Mouse (Mus musculus) small intestine, adult 2 months (tissue): ENCODE results near the gene Rap2a. TPM values are rescaled to one million over a fixed set of nuclear protein-coding genes. Genes with fewer than 3 reads are reported as not detected.

Experiments
- H3K27ac ChIP-seq: fragments of 200-500 bp; 2 replicates; pipeline ENCODE4 v1.5.1; 2012; ENCODE audit warnings: low read depth, low read length, control low read depth, inconsistent platforms; ENCODE audit not compliant: insufficient read depth
- H3K27me3 ChIP-seq: fragments of 200-500 bp; 2 replicates; pipeline ENCODE4 v1.6.1; 2012; ENCODE audit warnings: mild to moderate bottlenecking, moderate library complexity, low read length, inconsistent platforms; ENCODE audit not compliant: control insufficient read depth, insufficient read depth
- H3K36me3 ChIP-seq: fragments of 200-500 bp; 2 replicates; pipeline ENCODE4 v1.6.1; 2012; ENCODE audit warnings: mild to moderate bottlenecking, low read length, control low read depth, inconsistent platforms; ENCODE audit not compliant: control insufficient read depth, insufficient read depth
- H3K4me1 ChIP-seq: fragments of 200-500 bp; 2 replicates; pipeline ENCODE4 v1.6.1; 2012; ENCODE audit warnings: low read length, inconsistent platforms, mixed read lengths; ENCODE audit not compliant: control insufficient read depth, insufficient read depth, insufficient read length
- H3K4me3 ChIP-seq: fragments of 200-500 bp; 2 replicates; pipeline ENCODE4 v1.5.1; 2012; ENCODE audit warnings: low read depth, mild to moderate bottlenecking, control low read depth, inconsistent platforms, low read length, moderate library complexity
- CTCF ChIP-seq: fragments of 200-500 bp; IDR thresholded peaks from 2 replicates; pipeline ENCODE4 v1.5.1; 2012; ENCODE audit warnings: low read depth, mild to moderate bottlenecking, control low read depth, inconsistent platforms, low read length, moderate library complexity, mixed read lengths; ENCODE audit not compliant: insufficient replicate concordance, insufficient read length; ENCODE audit errors: extremely low read depth
- POLR2A ChIP-seq: fragments of 200-500 bp; IDR thresholded peaks from 2 replicates; pipeline ENCODE4 v1.6.1; 2012; ENCODE audit warnings: low read depth, mild to moderate bottlenecking, control low read depth, inconsistent platforms, low read length, moderate library complexity
- WGBS: fragments of 180-500 bp; shearing (Covaris S2); methylation state at CpG from one replicate; pipeline ENCODE4 v1.1.7; 2018; 5-methylcytosine and 5-hydroxymethylcytosine counted together
- polyA plus RNA-seq: library from polyadenylated mRNA; depleted of rRNA; stranded (reverse); fragments of >200 nt; gene quantifications from 2 replicates; pipeline ENCODE4 v1.2.3, GENCODE M21; 2012

The Rap2a gene
- polyA plus RNA-seq, 1 experiment, result 13.3 TPM

- H3K36me3 ChIP-seq, result no peaks in the 10 kb centered on the region
- WGBS, result 64% methylated on average over 1 of the region's 1 CpGs
- no peak overlapping the region for H3K4me3 ChIP-seq
- H3K27me3 ChIP-seq, result no peaks in the 10 kb centered on the region
- H3K4me1 ChIP-seq, result no peaks in the 10 kb centered on the region
- no peak overlapping the region for H3K27ac ChIP-seq
- TF ChIP-seq CTCF, result no peak
- TF ChIP-seq POLR2A, result no peak
These were observed 41.7 kb downstream of the Rap2a start for GRCm38 (mm10) chr14:120519921-120520320.

DNA sequence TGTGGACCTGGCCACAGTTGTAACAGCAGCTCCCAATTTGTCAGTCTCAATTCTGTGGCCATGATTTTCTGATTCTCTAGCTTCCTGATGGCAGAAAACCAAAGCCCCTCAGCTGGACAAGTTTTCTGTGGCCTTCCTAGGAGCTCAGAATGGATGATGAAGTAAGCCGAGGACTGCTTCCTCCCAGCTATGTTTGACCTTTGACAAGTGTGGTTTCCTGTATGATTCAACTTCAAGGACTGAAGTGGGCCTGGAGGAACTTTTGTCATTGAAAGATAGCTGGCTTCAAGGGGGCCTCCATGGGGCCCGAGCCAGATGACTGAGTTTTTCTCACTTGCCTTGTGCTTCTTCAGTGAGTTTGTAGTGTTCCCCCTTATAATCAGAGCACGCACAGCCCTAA is 42.6 kb downstream of the Rap2a start:
- no peak for TF ChIP-seq CTCF
- TF ChIP-seq POLR2A, result no peak
- Histone ChIP-seq H3K4me1 (no peaks in the 10 kb centered on the region), H3K27me3 (no peaks in the 10 kb centered on the region), H3K4me3 (no peak overlapping the region), H3K27ac (no peak overlapping the region), H3K36me3 (no peaks in the 10 kb centered on the region)
- WGBS, result 57% methylated on average over 3 of the region's 3 CpGs

DNA sequence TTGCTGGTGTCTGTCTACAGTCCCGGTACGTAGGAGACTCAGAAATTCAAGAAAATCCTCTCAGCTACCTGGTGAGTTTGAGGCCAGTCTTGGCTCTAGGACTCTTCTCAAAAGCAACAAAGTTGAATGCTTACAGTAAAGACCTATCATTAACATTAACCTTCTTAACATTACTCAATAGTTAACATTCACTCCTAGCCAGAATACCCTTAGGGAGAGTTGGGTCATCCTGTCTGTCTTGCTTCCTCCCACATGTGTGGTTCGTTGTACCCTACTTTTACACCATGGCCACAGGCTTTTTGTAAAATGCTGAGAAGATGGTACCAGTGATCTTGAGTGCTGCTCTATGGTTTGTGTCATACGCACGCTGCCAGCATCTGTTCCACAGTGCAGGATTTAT is 45.1 kb downstream of the Rap2a start:
- H3K27ac ChIP-seq, result no peak overlapping the region
- 95% methylated on average over 5 of the region's 5 CpGs for WGBS
- no peak overlapping the region for H3K4me3 ChIP-seq
- TF ChIP-seq POLR2A (no peak), CTCF (no peak)
- no peaks in the 10 kb centered on the region for H3K4me1 ChIP-seq
- no peaks in the 10 kb centered on the region for H3K36me3 ChIP-seq
- H3K27me3 ChIP-seq, result no peaks in the 10 kb centered on the region

- no peaks in the 10 kb centered on the region for H3K36me3 ChIP-seq
- H3K27ac ChIP-seq, result no peak overlapping the region
- H3K27me3 ChIP-seq, result no peaks in the 10 kb centered on the region
- no peaks in the 10 kb centered on the region for H3K4me1 ChIP-seq
- H3K4me3 ChIP-seq, result no peak overlapping the region
- TF ChIP-seq CTCF, result no peak
- 66% methylated on average over 2 of the region's 2 CpGs for WGBS
These were observed 47.4 kb downstream of the Rap2a start for GRCm38 (mm10) chr14:120525644-120526043.

DNA sequence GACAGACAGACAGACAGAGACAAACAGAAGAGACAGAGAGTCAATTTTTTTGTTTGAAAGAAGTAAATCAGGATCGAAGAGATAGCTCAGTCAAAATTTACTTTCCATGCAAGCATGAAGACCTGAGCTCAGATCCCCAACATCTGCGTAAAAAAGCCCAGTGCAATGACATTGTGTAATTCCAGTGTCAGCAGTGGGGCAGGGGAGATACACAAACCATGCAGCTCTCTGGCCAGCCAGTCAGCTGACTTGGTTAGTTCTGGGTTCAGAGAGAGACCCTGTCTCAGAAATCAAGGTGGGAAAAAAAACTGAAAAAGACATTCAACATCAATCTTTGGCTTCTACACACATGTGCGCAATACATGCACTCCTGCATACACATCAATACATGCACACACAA is 55.1 kb downstream of the Rap2a start:
- Histone ChIP-seq H3K4me1 (no peaks in the 10 kb centered on the region), H3K27ac (no peak overlapping the region), H3K27me3 (no peaks in the 10 kb centered on the region), H3K4me3 (no peak overlapping the region), H3K36me3 (no peaks in the 10 kb centered on the region)
- 92% methylated on average over 3 of the region's 3 CpGs for WGBS
- TF ChIP-seq POLR2A (no peak), CTCF (no peak)

GRCm38 (mm10) chr14:120534841-120535271 is 56.6 kb downstream of the Rap2a start:
- Histone ChIP-seq H3K27me3 (no peaks in the 10 kb centered on the region), H3K36me3 (no peaks in the 10 kb centered on the region), H3K4me3 (no peak overlapping the region), H3K4me1 (no peaks in the 10 kb centered on the region), H3K27ac (no peak overlapping the region)
- 58% methylated on average over 3 of the region's 3 CpGs for WGBS
- no peak for TF ChIP-seq CTCF
- TF ChIP-seq POLR2A, result no peak

GRCm38 (mm10) chr14:120535446-120535845 is 57.2 kb downstream of the Rap2a start:
- no peaks in the 10 kb centered on the region for H3K4me1 ChIP-seq
- no peak overlapping the region for H3K4me3 ChIP-seq
- TF ChIP-seq CTCF (no peak), POLR2A (no peak)
- WGBS, result 72% methylated on average over 4 of the region's 4 CpGs
- H3K36me3 ChIP-seq, result no peaks in the 10 kb centered on the region
- H3K27ac ChIP-seq, result no peak overlapping the region
- H3K27me3 ChIP-seq, result no peaks in the 10 kb centered on the region

GRCm38 (mm10) chr14:120535924-120536323 is 57.7 kb downstream of the Rap2a start:
- Histone ChIP-seq H3K4me3 (no peak overlapping the region), H3K27me3 (no peaks in the 10 kb centered on the region), H3K27ac (no peak overlapping the region), H3K4me1 (no peaks in the 10 kb centered on the region), H3K36me3 (no peaks in the 10 kb centered on the region)
- WGBS, result 76% methylated on average over 3 of the region's 3 CpGs
- TF ChIP-seq POLR2A, result no peak
- no peak for TF ChIP-seq CTCF
